Mouse (Mus musculus): ENCODE results near the gene Slco1c1. TPM values are rescaled to one million over a fixed set of nuclear protein-coding genes. Genes with fewer than 3 reads are reported as not detected.
A peak's percentile ranks its signal among the peaks of the same experiment; 100 is the strongest.
"Not testable (repeated sequence)": the region's sequence is repeated elsewhere in the genome, so short reads cannot be mapped to it uniquely, and the experiment has no call there.

The Slco1c1 gene
- polyA plus RNA-seq, 1 experiment from 2014 or later: 0.39 TPM

DNA sequence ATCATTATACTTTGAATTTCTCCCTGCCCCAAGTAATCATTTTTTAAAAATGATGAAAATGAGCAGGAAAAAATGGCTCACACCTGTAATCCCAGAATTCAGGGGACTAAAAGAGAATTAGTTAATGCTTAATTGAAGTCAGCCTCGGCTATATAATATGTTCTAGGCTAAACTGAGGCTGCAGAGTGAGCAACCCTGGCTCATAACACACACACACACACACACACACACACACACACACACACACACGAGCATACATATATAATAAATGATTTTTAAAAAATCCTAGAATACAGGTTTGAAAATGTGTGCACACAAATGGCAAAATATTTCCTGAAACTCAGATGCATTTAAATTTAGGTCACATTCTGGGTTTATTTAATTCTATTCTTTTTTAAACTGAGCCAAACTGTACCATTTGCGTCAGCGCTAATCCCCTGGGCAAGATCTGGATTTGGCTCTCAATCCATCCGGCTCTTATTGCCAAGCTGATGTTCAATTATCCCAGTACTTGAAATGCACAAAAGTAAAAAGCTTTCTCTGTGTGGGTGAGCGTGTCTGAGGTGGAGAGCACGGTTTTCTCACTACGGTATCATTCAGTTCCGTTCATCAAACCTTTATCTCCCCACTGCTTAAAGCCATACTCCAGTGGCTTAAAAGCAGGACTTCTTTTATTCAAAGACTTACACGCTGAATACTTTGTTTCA lies 43.8 kb downstream of the Slco1c1 start:
- Histone ChIP-seq H3K36me3 (ENCODE audit: control insufficient read depth, insufficient read depth, low read length) (no peaks in the 10 kb centered on the region), H3K27ac (ENCODE audit: low read depth, low read length) (no peak overlapping the region), H3K9me3 (ENCODE audit: control insufficient read depth, low read length) (no peaks in the 10 kb centered on the region), H3K4me2 (ENCODE audit: low read depth, low read length, severe bottlenecking) (no peak overlapping the region), H3K4me3 (ENCODE audit: low read depth, low read length) (no peak overlapping the region), H3K27me3 (ENCODE audit: control insufficient read depth, insufficient read depth, low read length) (no peaks in the 10 kb centered on the region), H3K4me1 (replicated peaks; ENCODE audit: control insufficient read depth, insufficient read depth, low read length) (no peaks in the 10 kb centered on the region; the same call in 1 of the 2 replicates), H3K9ac (ENCODE audit: low read length) (no peak overlapping the region)
- ATAC-seq (replicated peaks; ENCODE audit: low FRiP score) (peak; percentile 47; the same call in 1 of the 2 replicates), DNase-seq (ENCODE audit: low spot score) (no peak)
- 50% methylated on average over 10 of the region's 10 CpGs for WGBS

DNA sequence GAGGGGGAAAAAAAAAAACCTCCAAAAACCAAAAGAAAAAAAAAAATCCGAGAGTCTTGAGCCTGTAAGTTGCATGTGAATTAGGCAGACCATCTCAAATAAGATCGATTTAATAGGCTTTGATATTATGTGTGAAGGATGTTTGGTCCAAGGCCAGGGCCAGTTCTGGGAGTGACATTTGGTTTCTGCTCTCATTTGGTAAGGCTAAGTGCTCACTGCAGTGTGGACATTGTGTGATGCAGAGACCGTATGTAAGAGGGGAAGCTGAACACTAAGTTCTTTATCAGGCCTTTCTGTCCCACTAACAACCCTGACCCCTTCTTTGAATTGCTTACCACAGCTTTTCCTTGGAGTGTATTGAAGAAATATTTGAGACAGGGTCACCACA lies 44.4 kb downstream of the Slco1c1 start:
- H3K9me3 ChIP-seq (ENCODE audit: control insufficient read depth, low read length): no peaks in the 10 kb centered on the region
- H3K4me3 ChIP-seq (ENCODE audit: low read depth, low read length): no peak overlapping the region
- DNase-seq (ENCODE audit: low spot score): no peak
- no peaks in the 10 kb centered on the region; the same call in 1 of the 2 replicates for H3K4me1 ChIP-seq (replicated peaks; ENCODE audit: control insufficient read depth, insufficient read depth, low read length)
- no peak overlapping the region for H3K4me2 ChIP-seq (ENCODE audit: low read depth, low read length, severe bottlenecking)
- no peaks in the 10 kb centered on the region for H3K36me3 ChIP-seq (ENCODE audit: control insufficient read depth, insufficient read depth, low read length)
- no peak overlapping the region for H3K9ac ChIP-seq (ENCODE audit: low read length)
- H3K27me3 ChIP-seq (ENCODE audit: control insufficient read depth, insufficient read depth, low read length): no peaks in the 10 kb centered on the region
- no peak overlapping the region for H3K27ac ChIP-seq (ENCODE audit: low read depth, low read length)
- 40% methylated on average over 3 of the region's 3 CpGs for WGBS
- ATAC-seq (replicated peaks; ENCODE audit: low FRiP score): peak; percentile 52; the same call in 1 of the 2 replicates

DNA sequence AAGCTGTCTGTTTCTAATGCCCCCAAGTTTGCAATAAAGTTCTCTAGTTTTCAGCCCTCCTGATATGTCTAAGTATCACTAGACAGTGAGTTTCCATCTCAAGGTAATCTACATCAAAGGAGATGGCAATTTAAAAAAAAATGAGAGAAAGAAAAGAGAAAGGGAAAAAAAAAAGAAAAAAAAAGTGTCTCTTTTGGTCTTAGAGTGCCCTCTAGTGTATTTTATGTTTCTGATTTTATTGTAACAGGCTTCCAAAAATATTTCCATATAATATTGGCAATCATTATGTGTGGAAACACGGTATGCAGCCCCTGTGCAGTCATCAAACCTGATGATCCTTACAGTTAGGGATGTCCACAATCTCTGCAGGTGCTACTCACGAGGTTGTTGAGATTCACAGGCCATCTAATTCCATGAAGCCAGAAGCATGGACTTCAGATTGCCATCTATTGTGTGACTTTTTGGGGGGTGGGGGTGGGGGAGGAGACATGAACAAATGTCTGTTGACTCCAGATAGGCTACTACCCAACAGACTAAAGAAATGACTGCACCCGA lies 52.6 kb downstream of the Slco1c1 start:
- no peak overlapping the region for H3K27ac ChIP-seq (ENCODE audit: low read depth, low read length)
- H3K4me3 ChIP-seq (ENCODE audit: low read depth, low read length): no peak overlapping the region
- no peak overlapping the region for H3K4me2 ChIP-seq (ENCODE audit: low read depth, low read length, severe bottlenecking)
- no peaks in the 10 kb centered on the region for H3K27me3 ChIP-seq (ENCODE audit: control insufficient read depth, insufficient read depth, low read length)
- H3K9ac ChIP-seq (ENCODE audit: low read length): no peak overlapping the region
- no peaks in the 10 kb centered on the region for H3K9me3 ChIP-seq (ENCODE audit: control insufficient read depth, low read length)
- no peaks in the 10 kb centered on the region for H3K4me1 ChIP-seq (replicated peaks; ENCODE audit: control insufficient read depth, insufficient read depth, low read length)
- ATAC-seq (replicated peaks; ENCODE audit: low FRiP score) (0 out of 2 replicates have a peak, but pooled peaks have one; percentile 33), DNase-seq (ENCODE audit: low spot score) (no peak)
- H3K36me3 ChIP-seq (ENCODE audit: control insufficient read depth, insufficient read depth, low read length): no peaks in the 10 kb centered on the region
- WGBS: 33% methylated on average over 3 of the region's 3 CpGs

DNA sequence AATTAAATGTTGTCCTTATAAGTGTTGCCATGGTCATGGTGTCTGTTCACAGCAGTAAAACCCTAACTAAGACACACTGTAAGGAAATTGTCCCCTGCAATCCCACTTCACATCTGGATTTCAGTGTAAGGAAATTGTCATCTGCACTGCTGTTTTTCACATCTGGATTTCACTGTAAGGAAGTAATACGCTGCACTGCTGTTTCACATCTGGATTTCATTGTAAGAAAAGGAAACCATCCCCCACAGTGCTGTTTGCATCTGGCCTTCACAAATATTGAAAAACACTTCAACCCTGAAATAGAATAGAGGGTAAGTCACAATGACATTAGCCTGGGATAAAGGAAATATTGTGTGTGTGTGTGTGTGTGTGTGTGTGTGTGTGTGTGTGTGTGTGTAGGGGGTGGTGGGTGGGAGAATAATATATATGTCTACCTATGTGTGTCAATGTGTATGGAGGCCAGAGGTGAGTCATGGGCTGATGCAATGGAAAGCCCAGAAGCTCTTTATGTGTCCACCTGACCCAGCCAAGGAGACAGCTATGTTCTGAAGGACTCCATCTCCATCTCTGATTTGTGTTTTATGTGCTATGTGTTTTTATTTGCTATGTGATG lies 60.7 kb downstream of the Slco1c1 start:
- no peak overlapping the region for H3K4me2 ChIP-seq (ENCODE audit: low read depth, low read length, severe bottlenecking)
- H3K36me3 ChIP-seq (ENCODE audit: control insufficient read depth, insufficient read depth, low read length): no peaks in the 10 kb centered on the region
- no peak for ATAC-seq (replicated peaks; ENCODE audit: low FRiP score)
- H3K27ac ChIP-seq (ENCODE audit: low read depth, low read length): no peak overlapping the region
- no peak overlapping the region for H3K9ac ChIP-seq (ENCODE audit: low read length)
- DNase-seq (ENCODE audit: low spot score): no peak
- H3K4me3 ChIP-seq (ENCODE audit: low read depth, low read length): no peak overlapping the region
- H3K27me3 ChIP-seq (ENCODE audit: control insufficient read depth, insufficient read depth, low read length): no peaks in the 10 kb centered on the region
- H3K9me3 ChIP-seq (ENCODE audit: control insufficient read depth, low read length): no peaks in the 10 kb centered on the region
- 82% methylated on average over 1 of the region's 1 CpGs for WGBS
- H3K4me1 ChIP-seq (replicated peaks; ENCODE audit: control insufficient read depth, insufficient read depth, low read length): no peaks in the 10 kb centered on the region

DNA sequence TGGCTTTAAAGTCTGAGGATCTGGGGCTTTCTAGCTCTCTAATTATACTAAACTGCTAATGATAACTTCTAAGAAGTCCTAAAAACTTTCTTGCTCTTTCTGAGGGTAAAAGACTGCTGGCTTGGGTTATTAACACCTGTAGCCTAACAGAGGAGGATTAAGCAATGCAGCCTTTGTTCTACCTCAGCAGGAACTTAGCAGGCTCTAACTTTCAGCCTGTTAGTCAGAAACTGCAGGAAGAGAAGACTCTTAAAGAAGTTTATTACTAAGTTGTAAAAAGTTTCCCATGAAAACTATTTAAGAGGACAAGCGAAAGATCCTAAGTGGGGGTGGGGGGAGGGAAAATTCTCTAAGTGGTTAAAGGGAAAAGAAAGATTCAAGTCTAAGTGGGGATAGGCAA lies 65.8 kb downstream of the Slco1c1 start:
- ATAC-seq (replicated peaks; ENCODE audit: low FRiP score) (no peak), DNase-seq (ENCODE audit: low spot score) (no peak)
- H3K9ac ChIP-seq (ENCODE audit: low read length): no peak overlapping the region
- no peak overlapping the region for H3K4me3 ChIP-seq (ENCODE audit: low read depth, low read length)
- H3K27ac ChIP-seq (ENCODE audit: low read depth, low read length): no peak overlapping the region
- H3K27me3 ChIP-seq (ENCODE audit: control insufficient read depth, insufficient read depth, low read length): no peaks in the 10 kb centered on the region
- H3K4me1 ChIP-seq (replicated peaks; ENCODE audit: control insufficient read depth, insufficient read depth, low read length): no peaks in the 10 kb centered on the region
- H3K4me2 ChIP-seq (ENCODE audit: low read depth, low read length, severe bottlenecking): no peak overlapping the region
- 28% methylated on average over 1 of the region's 1 CpGs for WGBS
- no peaks in the 10 kb centered on the region for H3K9me3 ChIP-seq (ENCODE audit: control insufficient read depth, low read length)
- no peaks in the 10 kb centered on the region for H3K36me3 ChIP-seq (ENCODE audit: control insufficient read depth, insufficient read depth, low read length)

DNA sequence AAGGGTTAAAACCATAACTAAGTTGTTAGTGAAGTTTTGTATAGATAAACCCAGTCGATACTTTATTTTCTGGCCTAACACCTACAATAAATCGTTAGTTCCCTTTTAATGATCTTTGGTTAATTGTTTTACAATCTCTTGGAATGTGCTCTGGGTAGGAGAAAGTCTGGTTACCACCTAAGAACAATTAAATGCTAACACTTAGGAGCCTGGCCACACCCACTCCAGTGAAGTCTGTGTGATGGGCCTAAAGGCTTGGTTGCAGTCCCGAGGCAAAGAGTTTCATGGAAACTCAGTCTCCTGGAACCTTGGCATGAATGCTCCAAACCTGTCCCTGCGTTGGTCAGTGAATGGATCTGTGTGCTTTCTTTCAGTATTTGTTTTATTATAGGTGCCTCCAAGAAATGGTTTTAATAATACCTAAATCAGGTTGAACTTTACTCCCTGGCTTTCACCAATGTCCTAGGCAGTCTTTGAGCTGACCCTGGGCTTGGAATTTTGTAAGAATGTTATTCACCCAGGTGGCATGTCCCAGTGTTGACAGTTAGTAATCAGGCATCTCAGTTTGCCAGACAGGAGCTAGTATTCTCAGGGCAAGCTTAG lies 66.5 kb downstream of the Slco1c1 start:
- WGBS: 44% methylated on average over 4 of the region's 4 CpGs
- not testable (repeated sequence) for H3K4me3 ChIP-seq (ENCODE audit: low read depth, low read length)

DNA sequence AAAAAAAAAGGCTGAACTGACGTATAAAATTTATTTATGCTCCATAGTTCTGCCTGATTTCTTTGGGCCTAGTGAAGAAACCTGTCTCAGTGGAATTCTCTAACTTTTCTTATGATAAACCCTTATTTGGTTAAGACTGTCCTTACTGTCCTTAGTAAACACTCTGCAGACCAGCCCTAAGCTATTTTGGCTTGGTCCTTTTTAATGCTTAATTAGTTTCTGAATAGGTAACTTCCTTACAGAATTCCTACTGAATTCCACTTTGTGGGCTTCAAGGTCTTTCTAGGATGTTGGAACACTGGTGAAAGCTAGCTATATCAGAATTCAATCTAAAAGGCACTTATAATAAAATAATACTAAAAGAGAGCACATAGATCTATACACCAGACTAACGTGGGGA lies 71.9 kb downstream of the Slco1c1 start:
- no peak overlapping the region for H3K4me3 ChIP-seq (ENCODE audit: low read depth, low read length)
- no peak overlapping the region for H3K4me2 ChIP-seq (ENCODE audit: low read depth, low read length, severe bottlenecking)
- H3K9me3 ChIP-seq (ENCODE audit: control insufficient read depth, low read length): no peaks in the 10 kb centered on the region
- no peaks in the 10 kb centered on the region for H3K27me3 ChIP-seq (ENCODE audit: control insufficient read depth, insufficient read depth, low read length)
- WGBS: 92% methylated on average over 2 of the region's 2 CpGs
- no peaks in the 10 kb centered on the region for H3K36me3 ChIP-seq (ENCODE audit: control insufficient read depth, insufficient read depth, low read length)
- no peak overlapping the region for H3K9ac ChIP-seq (ENCODE audit: low read length)
- DNase-seq (ENCODE audit: low spot score) (no peak), ATAC-seq (replicated peaks; ENCODE audit: low FRiP score) (no peak)
- H3K4me1 ChIP-seq (replicated peaks; ENCODE audit: control insufficient read depth, insufficient read depth, low read length): no peaks in the 10 kb centered on the region
- H3K27ac ChIP-seq (ENCODE audit: low read depth, low read length): no peak overlapping the region

More for the DNA sequence above, 66.5 kb downstream of the Slco1c1 start:
- not testable (repeated sequence) for H3K9ac ChIP-seq (ENCODE audit: low read length); H3K36me3 ChIP-seq (ENCODE audit: control insufficient read depth, insufficient read depth, low read length); ATAC-seq (replicated peaks; ENCODE audit: low FRiP score); H3K9me3 ChIP-seq (ENCODE audit: control insufficient read depth, low read length); H3K4me2 ChIP-seq (ENCODE audit: low read depth, low read length, severe bottlenecking); H3K27me3 ChIP-seq (ENCODE audit: control insufficient read depth, insufficient read depth, low read length); H3K4me1 ChIP-seq (replicated peaks; ENCODE audit: control insufficient read depth, insufficient read depth, low read length); H3K27ac ChIP-seq (ENCODE audit: low read depth, low read length); DNase-seq (ENCODE audit: low spot score)

DNA sequence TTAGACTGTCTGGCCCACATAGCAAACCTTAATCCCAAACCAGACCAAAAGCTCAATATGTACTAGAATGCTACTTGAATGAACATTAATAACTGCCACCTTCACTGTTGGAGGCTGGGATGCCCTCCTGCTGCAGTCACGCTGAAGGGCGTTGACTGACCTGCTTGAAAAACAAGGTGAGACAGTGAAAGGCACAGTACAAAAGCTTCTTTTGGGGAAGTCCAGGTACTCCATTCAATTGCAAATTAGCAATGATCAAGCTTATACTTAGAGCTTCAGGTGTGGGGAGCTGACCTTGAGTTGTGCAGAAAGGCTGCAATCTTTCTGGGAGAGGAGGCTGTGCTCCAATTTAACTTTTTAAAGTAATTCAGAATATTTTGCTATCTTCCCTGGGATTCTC lies 72.9 kb downstream of the Slco1c1 start:
- WGBS: 96% methylated on average over 2 of the region's 2 CpGs
- Histone ChIP-seq H3K36me3 (ENCODE audit: control insufficient read depth, insufficient read depth, low read length) (no peaks in the 10 kb centered on the region), H3K4me1 (replicated peaks; ENCODE audit: control insufficient read depth, insufficient read depth, low read length) (no peaks in the 10 kb centered on the region), H3K9me3 (ENCODE audit: control insufficient read depth, low read length) (no peaks in the 10 kb centered on the region), H3K4me3 (ENCODE audit: low read depth, low read length) (no peak overlapping the region), H3K27me3 (ENCODE audit: control insufficient read depth, insufficient read depth, low read length) (no peaks in the 10 kb centered on the region), H3K4me2 (ENCODE audit: low read depth, low read length, severe bottlenecking) (no peak overlapping the region), H3K9ac (ENCODE audit: low read length) (no peak overlapping the region), H3K27ac (ENCODE audit: low read depth, low read length) (no peak overlapping the region)
- ATAC-seq (replicated peaks; ENCODE audit: low FRiP score): no peak
- DNase-seq (ENCODE audit: low spot score): no peak
